Mouse (Mus musculus): ENCODE data around the gene Kcnh6. TPM values are rescaled to one million over a fixed set of nuclear protein-coding genes. Genes with fewer than 3 reads are reported as not detected.

The Kcnh6 gene
- polyA plus RNA-seq, 1 experiment from 2014 or later, result 2.0 TPM

DNA sequence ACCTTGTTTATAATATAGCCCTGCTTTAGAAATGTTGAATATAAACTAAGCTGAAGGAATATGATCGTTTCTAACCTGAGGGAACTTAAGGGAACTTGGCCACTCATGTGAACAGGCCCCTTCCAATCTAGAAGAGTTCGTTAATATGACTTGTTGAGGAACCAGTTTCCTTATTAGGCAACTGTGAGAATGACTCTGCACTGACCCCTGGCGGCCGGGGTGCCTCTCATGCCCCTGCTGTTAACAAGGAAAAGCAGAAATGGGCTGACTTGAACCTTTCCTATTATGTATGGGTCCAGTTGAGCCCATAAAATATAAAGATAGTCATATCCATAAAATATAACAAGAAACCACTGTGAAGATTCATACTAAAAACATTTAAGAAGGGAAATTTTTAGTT is 68.4 kb downstream of the Kcnh6 start:
- H3K4me1 ChIP-seq, result no peaks in the 10 kb centered on the region
- 5% methylated on average over 4 of the region's 4 CpGs for WGBS
- no peak overlapping the region for H3K4me2 ChIP-seq
- H3K9me3 ChIP-seq, result no peaks in the 10 kb centered on the region
- no peak overlapping the region for H3K4me3 ChIP-seq
- peaks cover 8% of the 10 kb centered on the region; the same call in 1 of the 2 replicates for H3K36me3 ChIP-seq (replicated peaks)
- no peak overlapping the region for H3K27ac ChIP-seq
- no peak for ATAC-seq (replicated peaks)
- H3K9ac ChIP-seq, result no peak overlapping the region
- no peaks in the 10 kb centered on the region for H3K27me3 ChIP-seq (replicated peaks)

Other genes with a start within 250 kb of the Kcnh6 start
- gene Cyb561, start 54.8 kb upstream of the Kcnh6 start, polyA plus RNA-seq (2015; fragmentation: Nextera tagmentation; extraction: Ambion mirVana), result 70.2 and 70.5 TPM in 2 replicates
- 6.1 and 6.5 TPM in 2 replicates for gene Ace, start 40.2 kb upstream of the Kcnh6 start, polyA plus RNA-seq (2015; fragmentation: Nextera tagmentation; extraction: Ambion mirVana)
- not detected in 2 replicates for gene Ace3, start 13.4 kb upstream of the Kcnh6 start, polyA plus RNA-seq (2015; fragmentation: Nextera tagmentation; extraction: Ambion mirVana)
- 165 and 174 TPM in 2 replicates for gene Dcaf7, start 28.7 kb downstream of the Kcnh6 start, polyA plus RNA-seq (2015; fragmentation: Nextera tagmentation; extraction: Ambion mirVana)
- gene Taco1, start 57.9 kb downstream of the Kcnh6 start, polyA plus RNA-seq (2015; fragmentation: Nextera tagmentation; extraction: Ambion mirVana), result 7.1 and 7.7 TPM in 2 replicates
- 13.7 and 14.9 TPM in 2 replicates for gene Map3k3, start 76.5 kb downstream of the Kcnh6 start, polyA plus RNA-seq (2015; fragmentation: Nextera tagmentation; extraction: Ambion mirVana)
- 0.72 TPM in 1 of 2 replicates, not detected in the other for gene Gm10840, start 152.7 kb downstream of the Kcnh6 start, polyA plus RNA-seq (2015; fragmentation: Nextera tagmentation; extraction: Ambion mirVana)
- 167 and 179 TPM in 2 replicates for gene Limd2, start 152.7 kb downstream of the Kcnh6 start, polyA plus RNA-seq (2015; fragmentation: Nextera tagmentation; extraction: Ambion mirVana)
- gene Strada, start 194.0 kb downstream of the Kcnh6 start, polyA plus RNA-seq (2015; fragmentation: Nextera tagmentation; extraction: Ambion mirVana), result 28.1 and 29.1 TPM in 2 replicates
- 109 and 111 TPM in 2 replicates for gene Ccdc47, start 208.2 kb downstream of the Kcnh6 start, polyA plus RNA-seq (2015; fragmentation: Nextera tagmentation; extraction: Ambion mirVana)
- gene Ddx42, start 208.8 kb downstream of the Kcnh6 start, polyA plus RNA-seq (2015; fragmentation: Nextera tagmentation; extraction: Ambion mirVana), result 89.1 and 93.6 TPM in 2 replicates
- 33.0 and 34.1 TPM in 2 replicates for gene Ftsj3, start 248.0 kb downstream of the Kcnh6 start, polyA plus RNA-seq (2015; fragmentation: Nextera tagmentation; extraction: Ambion mirVana)
- 297 and 300 TPM in 2 replicates for gene Psmc5, start 248.0 kb downstream of the Kcnh6 start, polyA plus RNA-seq (2015; fragmentation: Nextera tagmentation; extraction: Ambion mirVana)